Mouse (Mus musculus): ENCODE data around the gene Tmem214. TPM values are rescaled to one million over a fixed set of nuclear protein-coding genes. Genes with fewer than 3 reads are reported as not detected.
A peak's percentile ranks its signal among the peaks of the same experiment; 100 is the strongest.

The Tmem214 gene
- polyA plus RNA-seq, 1 experiment from 2014 or later: 60.7 TPM

DNA sequence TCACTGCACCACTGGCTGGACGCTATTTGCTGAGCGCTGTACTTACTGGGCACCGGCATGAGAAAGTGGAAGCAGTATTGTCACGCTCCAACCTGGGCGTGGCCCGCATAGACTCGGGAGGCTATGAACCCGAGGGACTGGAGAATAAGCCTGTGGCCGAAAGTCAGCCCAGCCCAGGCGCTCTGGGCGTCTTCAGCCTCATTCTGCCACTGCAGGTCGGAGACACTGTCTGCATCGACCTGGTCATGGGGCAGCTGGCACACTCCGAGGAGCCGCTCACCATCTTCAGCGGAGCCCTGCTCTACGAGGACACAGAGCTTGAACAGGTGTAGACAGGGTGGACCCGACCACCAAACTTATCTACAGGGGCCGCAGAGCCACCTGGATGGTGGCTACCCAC, 52.8 kb downstream of the Tmem214 start:
- Histone ChIP-seq H3K9ac (ENCODE audit: low read length) (no peak overlapping the region), H3K4me3 (ENCODE audit: low read depth, low read length) (no peak overlapping the region), H3K27ac (ENCODE audit: low read depth) (0 out of 2 replicates have a peak overlapping the region, but pooled peaks have one; percentile 73), H3K27me3 (replicated peaks; ENCODE audit: control insufficient read depth, insufficient read depth, low read length) (no peaks in the 10 kb centered on the region), H3K4me2 (ENCODE audit: low read length) (peak overlapping the region; percentile 71), H3K36me3 (ENCODE audit: control insufficient read depth, insufficient read depth, low read length) (peaks cover 47% of the 10 kb centered on the region), H3K9me3 (ENCODE audit: control insufficient read depth, low read length) (no peaks in the 10 kb centered on the region), H3K4me1 (replicated peaks; ENCODE audit: control insufficient read depth, insufficient read depth, low read length) (peaks cover 26% of the 10 kb centered on the region)
- no peak for ATAC-seq (replicated peaks; ENCODE audit: low FRiP score, low TSS enrichment, low read depth)
- 64% methylated on average over 19 of the region's 19 CpGs for WGBS
- peak; percentile 59 for DNase-seq (ENCODE audit: low spot score)

DNA sequence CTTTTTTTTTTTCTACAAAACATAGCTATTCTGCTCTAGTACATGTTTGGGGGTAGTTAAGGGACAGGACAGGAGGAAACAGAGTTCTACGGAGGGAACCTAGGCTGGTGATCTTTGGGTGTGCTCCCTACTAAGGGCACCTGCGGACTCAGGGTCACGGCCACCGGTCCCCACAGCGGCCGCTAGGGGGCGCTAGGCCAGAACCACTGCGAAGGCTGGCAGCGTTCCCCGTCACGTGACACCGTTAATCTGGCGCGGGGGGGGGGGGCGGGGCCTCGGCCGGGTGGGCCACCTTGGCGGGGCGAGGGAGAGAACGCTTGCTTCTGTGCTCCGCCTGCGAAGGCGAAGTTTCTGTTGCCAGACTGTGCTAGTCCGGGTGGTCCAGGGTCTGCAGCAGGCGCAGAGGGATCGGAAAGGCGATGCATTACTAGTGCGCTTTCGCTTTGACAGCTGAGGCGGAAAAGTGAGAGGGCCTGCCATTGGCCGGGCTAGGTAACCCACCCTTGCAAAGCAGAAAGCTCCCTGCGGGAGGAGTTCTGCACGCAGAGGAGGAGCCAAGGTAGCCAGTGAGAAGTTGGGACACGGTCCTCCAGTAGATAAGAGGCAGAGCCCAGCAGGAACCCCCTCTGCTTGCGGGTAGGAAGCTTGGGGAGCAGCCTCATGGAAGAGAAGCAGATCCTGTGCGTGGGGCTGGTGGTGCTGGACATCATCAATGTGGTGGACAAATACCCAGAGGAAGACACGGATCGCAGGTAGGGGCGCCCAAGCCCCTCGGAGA, 53.6 kb downstream of the Tmem214 start, which contains the start of gene Khk:
Gene Khk (plus strand): TSS at position 176 of the 778 bp plus-strand sequence.
- Histone ChIP-seq H3K4me1 (replicated peaks; ENCODE audit: control insufficient read depth, insufficient read depth, low read length) (peaks cover 21% of the 10 kb centered on the region), H3K36me3 (ENCODE audit: control insufficient read depth, insufficient read depth, low read length) (peaks cover 47% of the 10 kb centered on the region), H3K9me3 (ENCODE audit: control insufficient read depth, low read length) (no peaks in the 10 kb centered on the region), H3K27ac (ENCODE audit: low read depth) (peak within 1 kb of the TSS; percentile 73), H3K4me3 (ENCODE audit: low read depth, low read length) (peak within 1 kb of the TSS; percentile 47), H3K9ac (ENCODE audit: low read length) (peak within 1 kb of the TSS; percentile 51), H3K4me2 (ENCODE audit: low read length) (peak within 1 kb of the TSS; percentile 71), H3K27me3 (replicated peaks; ENCODE audit: control insufficient read depth, insufficient read depth, low read length) (no peaks in the 10 kb centered on the region)
- ATAC-seq (replicated peaks; ENCODE audit: low FRiP score, low TSS enrichment, low read depth): peak; percentile 86
- 2% methylated on average over 40 of the region's 40 CpGs for WGBS
- DNase-seq (ENCODE audit: low spot score): peak; percentile 98

DNA sequence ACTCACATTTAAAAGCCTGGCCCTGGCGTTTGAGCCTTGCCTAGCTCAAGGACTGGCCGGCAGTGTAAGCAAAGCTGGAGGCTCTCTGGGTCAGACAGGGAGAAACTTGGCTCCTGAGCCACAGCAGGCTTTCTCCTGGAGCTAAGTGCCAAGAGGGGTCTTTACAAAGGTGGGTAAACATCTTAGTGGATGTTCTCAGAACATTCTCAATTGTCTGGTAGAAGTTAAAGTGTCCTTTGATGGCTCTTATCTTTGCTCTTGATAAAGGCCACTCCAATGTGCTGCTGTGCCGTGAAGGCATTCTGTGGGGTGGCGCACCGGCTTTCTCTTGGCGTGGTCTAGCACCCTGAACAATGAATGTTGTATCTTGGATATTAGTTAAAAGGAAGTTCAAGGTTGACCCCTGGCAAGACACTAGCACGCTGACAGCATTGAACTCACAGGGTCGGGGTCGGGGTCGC, 54.8 kb downstream of the Tmem214 start:
- Histone ChIP-seq H3K36me3 (ENCODE audit: control insufficient read depth, insufficient read depth, low read length) (peaks cover 38% of the 10 kb centered on the region), H3K4me1 (replicated peaks; ENCODE audit: control insufficient read depth, insufficient read depth, low read length) (peaks cover 20% of the 10 kb centered on the region), H3K9me3 (ENCODE audit: control insufficient read depth, low read length) (no peaks in the 10 kb centered on the region), H3K9ac (ENCODE audit: low read length) (peak overlapping the region; percentile 51), H3K27me3 (replicated peaks; ENCODE audit: control insufficient read depth, insufficient read depth, low read length) (no peaks in the 10 kb centered on the region), H3K4me2 (ENCODE audit: low read length) (peak overlapping the region; percentile 71), H3K27ac (ENCODE audit: low read depth) (0 out of 2 replicates have a peak overlapping the region, but pooled peaks have one; percentile 73), H3K4me3 (ENCODE audit: low read depth, low read length) (peak overlapping the region; percentile 47)
- 59% methylated on average over 10 of the region's 10 CpGs for WGBS
- peak; percentile 49 for DNase-seq (ENCODE audit: low spot score)
- ATAC-seq (replicated peaks; ENCODE audit: low FRiP score, low TSS enrichment, low read depth): no peak

DNA sequence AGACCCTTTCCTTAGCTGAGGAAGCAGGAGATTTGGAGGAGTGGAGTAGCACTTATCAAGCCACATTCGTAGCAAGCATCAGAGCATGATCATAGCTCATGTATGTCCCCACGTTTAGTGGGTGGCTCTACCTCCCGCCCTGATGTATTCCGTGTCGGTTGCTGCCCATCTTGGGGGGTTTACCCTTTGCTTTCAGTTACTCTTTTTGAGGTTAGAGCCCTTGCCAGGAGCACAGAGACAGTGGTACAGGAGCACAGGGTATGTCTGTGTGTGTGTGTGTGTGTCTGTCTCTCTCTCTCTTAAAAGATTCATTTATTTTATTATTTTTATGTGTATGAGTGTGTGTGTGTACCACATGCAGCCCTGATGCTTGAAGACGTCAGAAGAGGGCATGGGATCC, 55.3 kb downstream of the Tmem214 start:
- peaks cover 33% of the 10 kb centered on the region for H3K36me3 ChIP-seq (ENCODE audit: control insufficient read depth, insufficient read depth, low read length)
- no peak overlapping the region for H3K27ac ChIP-seq (ENCODE audit: low read depth)
- peaks cover 20% of the 10 kb centered on the region for H3K4me1 ChIP-seq (replicated peaks; ENCODE audit: control insufficient read depth, insufficient read depth, low read length)
- no peak for DNase-seq (ENCODE audit: low spot score)
- H3K4me3 ChIP-seq (ENCODE audit: low read depth, low read length): no peak overlapping the region
- no peak for ATAC-seq (replicated peaks; ENCODE audit: low FRiP score, low TSS enrichment, low read depth)
- no peaks in the 10 kb centered on the region for H3K27me3 ChIP-seq (replicated peaks; ENCODE audit: control insufficient read depth, insufficient read depth, low read length)
- H3K4me2 ChIP-seq (ENCODE audit: low read length): no peak overlapping the region
- no peaks in the 10 kb centered on the region for H3K9me3 ChIP-seq (ENCODE audit: control insufficient read depth, low read length)
- WGBS: 81% methylated on average over 6 of the region's 6 CpGs
- no peak overlapping the region for H3K9ac ChIP-seq (ENCODE audit: low read length)

DNA sequence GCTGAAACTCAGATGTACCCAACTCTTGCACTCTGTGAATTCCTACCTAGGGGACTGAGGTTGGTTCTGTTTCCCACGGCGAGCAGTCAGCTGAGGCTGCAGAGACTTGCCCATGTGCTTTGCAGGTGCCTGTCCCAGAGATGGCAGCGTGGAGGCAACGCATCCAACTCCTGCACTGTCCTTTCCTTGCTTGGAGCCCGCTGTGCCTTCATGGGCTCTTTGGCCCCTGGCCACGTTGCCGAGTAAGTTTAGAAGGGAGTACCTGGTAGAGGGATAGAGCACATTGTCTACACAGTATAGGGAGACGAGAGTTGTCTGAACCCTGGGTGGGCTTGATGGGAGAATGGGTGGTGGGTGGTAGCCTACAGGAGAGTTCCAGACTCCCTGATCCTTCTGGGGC, 56.8 kb downstream of the Tmem214 start:
- DNase-seq (ENCODE audit: low spot score) (no peak), ATAC-seq (replicated peaks; ENCODE audit: low FRiP score, low TSS enrichment, low read depth) (no peak)
- H3K36me3 ChIP-seq (ENCODE audit: control insufficient read depth, insufficient read depth, low read length): peaks cover 18% of the 10 kb centered on the region
- H3K4me1 ChIP-seq (replicated peaks; ENCODE audit: control insufficient read depth, insufficient read depth, low read length): peaks cover 19% of the 10 kb centered on the region
- H3K9ac ChIP-seq (ENCODE audit: low read length): no peak overlapping the region
- no peaks in the 10 kb centered on the region for H3K9me3 ChIP-seq (ENCODE audit: control insufficient read depth, low read length)
- no peak overlapping the region for H3K27ac ChIP-seq (ENCODE audit: low read depth)
- H3K4me3 ChIP-seq (ENCODE audit: low read depth, low read length): no peak overlapping the region
- 77% methylated on average over 8 of the region's 8 CpGs for WGBS
- H3K27me3 ChIP-seq (replicated peaks; ENCODE audit: control insufficient read depth, insufficient read depth, low read length): no peaks in the 10 kb centered on the region
- H3K4me2 ChIP-seq (ENCODE audit: low read length): no peak overlapping the region

DNA sequence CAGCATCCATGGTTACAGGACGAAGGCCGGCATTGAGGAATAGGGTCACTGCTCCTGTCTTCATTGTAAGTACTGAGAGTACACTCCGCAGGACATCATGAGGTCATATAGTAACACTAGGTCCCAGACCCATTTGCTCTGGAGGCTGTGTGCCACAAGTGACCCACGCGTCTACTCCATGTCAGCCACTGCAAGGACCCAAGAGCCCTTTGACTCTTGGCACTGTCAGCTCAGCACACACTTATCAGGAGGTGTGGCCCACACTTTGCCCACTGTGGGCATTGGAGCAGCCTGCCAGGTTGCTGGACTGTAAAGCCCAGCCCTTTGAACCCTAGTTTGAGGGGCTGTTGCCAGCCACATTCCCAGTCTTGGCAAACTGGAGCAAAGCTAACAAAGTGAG, 57.4 kb downstream of the Tmem214 start:
- peaks cover 15% of the 10 kb centered on the region for H3K4me1 ChIP-seq (replicated peaks; ENCODE audit: control insufficient read depth, insufficient read depth, low read length)
- H3K9me3 ChIP-seq (ENCODE audit: control insufficient read depth, low read length): no peaks in the 10 kb centered on the region
- H3K27ac ChIP-seq (ENCODE audit: low read depth): no peak overlapping the region
- H3K9ac ChIP-seq (ENCODE audit: low read length): no peak overlapping the region
- no peaks in the 10 kb centered on the region for H3K27me3 ChIP-seq (replicated peaks; ENCODE audit: control insufficient read depth, insufficient read depth, low read length)
- no peak overlapping the region for H3K4me2 ChIP-seq (ENCODE audit: low read length)
- H3K4me3 ChIP-seq (ENCODE audit: low read depth, low read length): no peak overlapping the region
- DNase-seq (ENCODE audit: low spot score) (no peak), ATAC-seq (replicated peaks; ENCODE audit: low FRiP score, low TSS enrichment, low read depth) (no peak)
- peaks cover 12% of the 10 kb centered on the region for H3K36me3 ChIP-seq (ENCODE audit: control insufficient read depth, insufficient read depth, low read length)
- 91% methylated on average over 5 of the region's 5 CpGs for WGBS

DNA sequence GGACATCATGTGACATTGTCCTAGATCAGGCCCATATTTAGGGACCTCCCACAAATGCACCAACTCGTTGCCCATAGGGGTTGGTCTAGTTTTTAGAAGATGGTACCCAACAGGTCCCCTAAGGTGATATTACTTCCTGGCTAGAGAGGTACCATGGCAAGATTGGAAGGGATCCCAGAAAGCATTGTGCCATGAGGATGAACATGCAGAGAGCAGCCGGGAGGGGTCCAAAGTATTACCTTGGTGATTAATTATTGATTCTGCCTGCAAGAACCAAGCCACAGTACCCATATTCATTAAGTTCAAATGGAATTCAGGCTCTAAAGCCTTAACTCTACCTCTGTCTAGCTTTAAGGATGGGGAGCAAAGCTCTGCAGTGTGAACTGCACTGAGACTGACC, 58.3 kb downstream of the Tmem214 start:
- Histone ChIP-seq H3K4me2 (ENCODE audit: low read length) (no peak overlapping the region), H3K4me3 (ENCODE audit: low read depth, low read length) (no peak overlapping the region), H3K4me1 (replicated peaks; ENCODE audit: control insufficient read depth, insufficient read depth, low read length) (peaks cover 12% of the 10 kb centered on the region), H3K9ac (ENCODE audit: low read length) (no peak overlapping the region), H3K27me3 (replicated peaks; ENCODE audit: control insufficient read depth, insufficient read depth, low read length) (no peaks in the 10 kb centered on the region), H3K36me3 (ENCODE audit: control insufficient read depth, insufficient read depth, low read length) (peaks cover 4% of the 10 kb centered on the region; the same call in 1 of the 2 replicates), H3K9me3 (ENCODE audit: control insufficient read depth, low read length) (no peaks in the 10 kb centered on the region), H3K27ac (ENCODE audit: low read depth) (no peak overlapping the region)
- no peak for ATAC-seq (replicated peaks; ENCODE audit: low FRiP score, low TSS enrichment, low read depth)
- DNase-seq (ENCODE audit: low spot score): no peak
- 78% methylated on average over 2 of the region's 2 CpGs for whole genome bisulfite sequencing

DNA sequence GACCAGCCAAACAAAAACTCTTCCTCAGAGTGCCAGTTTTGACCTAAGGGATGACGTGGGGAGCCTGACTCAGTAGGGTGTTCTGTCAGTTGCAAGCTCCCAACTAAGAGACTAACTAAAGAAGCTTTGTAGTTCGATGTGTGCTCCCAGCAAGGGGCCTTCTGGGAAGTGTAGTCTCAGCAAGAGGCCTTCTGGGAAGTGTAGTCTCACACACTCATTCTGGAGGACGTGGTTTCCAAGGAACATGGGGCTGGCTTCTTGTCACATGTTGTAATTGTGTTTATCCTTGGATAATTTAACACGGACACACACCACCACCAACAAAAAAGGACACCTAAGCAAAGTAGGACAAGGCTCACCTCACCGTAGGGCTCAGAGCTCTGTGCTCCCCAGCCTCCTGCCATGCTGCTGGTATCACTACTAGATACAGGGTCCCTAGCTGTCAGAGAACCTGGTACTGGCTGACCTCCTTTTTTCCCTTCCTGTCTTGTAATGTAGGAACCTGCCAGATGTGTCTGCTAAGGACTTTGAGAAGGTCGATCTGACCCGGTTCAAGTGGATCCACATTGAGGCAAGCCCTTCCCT, 60.2 kb downstream of the Tmem214 start:
- Histone ChIP-seq H3K27me3 (replicated peaks; ENCODE audit: control insufficient read depth, insufficient read depth, low read length) (no peaks in the 10 kb centered on the region), H3K4me2 (ENCODE audit: low read length) (peak overlapping the region; percentile 7; the same call in 1 of the 2 replicates), H3K36me3 (ENCODE audit: control insufficient read depth, insufficient read depth, low read length) (0 out of 2 replicates have a peak, but pooled peaks cover 3% of the 10 kb centered on the region), H3K4me1 (replicated peaks; ENCODE audit: control insufficient read depth, insufficient read depth, low read length) (no peaks in the 10 kb centered on the region), H3K9me3 (ENCODE audit: control insufficient read depth, low read length) (no peaks in the 10 kb centered on the region), H3K27ac (ENCODE audit: low read depth) (no peak overlapping the region), H3K4me3 (ENCODE audit: low read depth, low read length) (no peak overlapping the region), H3K9ac (ENCODE audit: low read length) (no peak overlapping the region)
- WGBS: 42% methylated on average over 7 of the region's 7 CpGs
- no peak for ATAC-seq (replicated peaks; ENCODE audit: low FRiP score, low TSS enrichment, low read depth)
- no peak for DNase-seq (ENCODE audit: low spot score)

Data from intestine, embryonic 14.5 days (tissue).